Mouse (Mus musculus) layer of hippocampus, postnatal 14 days (tissue): Measurements from ENCODE around the gene H60b. TPM values are rescaled to one million over a fixed set of nuclear protein-coding genes. Genes with fewer than 3 reads are reported as not detected.

Experiments
- total RNA-seq, 2 experiments: library from RNA; stranded (reverse); gene quantifications; 2 replicates each; pipeline ENCODE4 v1.2.3; 2021

The H60b gene
- total RNA-seq, 2 experiments from 2014 or later, result not detected

Other genes starting within 250 kb of the H60b start
- gene 4930444G20Rik, start 90.5 kb upstream of the H60b start, total RNA-seq, result not detected
- 1 to 10 TPM; 1.9 to 3.7 TPM for gene E030030I06Rik, start 9.3 kb upstream of the H60b start, total RNA-seq
- gene Raet1e, start within 50 bp of the H60b start, total RNA-seq, result not detected
- gene Raet1d, start 202.0 kb downstream of the H60b start, total RNA-seq, result not detected